Mouse (Mus musculus): ENCODE measurements around the gene Sfxn2. TPM values are rescaled to one million over a fixed set of nuclear protein-coding genes. Genes with fewer than 3 reads are reported as not detected.

Sfxn2 gene
- total and polyA plus RNA-seq, 2 experiments from 2014 or later: 6.0 to 9.8 TPM

DNA sequence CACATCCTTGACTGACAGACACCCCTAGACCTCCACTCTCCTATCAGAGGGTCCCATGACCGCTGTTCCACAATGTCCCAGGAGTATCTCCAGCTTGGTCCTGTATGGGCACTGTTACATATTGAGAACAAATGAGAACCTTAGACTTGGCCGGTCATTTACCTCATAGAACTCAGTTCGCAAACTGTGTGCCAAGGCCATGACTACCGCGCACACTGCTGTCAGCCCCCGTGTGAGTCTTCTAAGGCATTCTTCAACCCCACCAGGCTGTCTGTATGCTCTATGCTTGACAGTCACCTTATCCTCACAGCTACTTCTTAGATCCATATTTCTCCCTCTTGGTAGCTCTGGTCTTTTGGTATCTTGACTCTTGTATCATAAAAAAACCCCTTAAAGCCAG is 46.4 kb downstream of the Sfxn2 start:
- peaks cover 20% of the 10 kb centered on the region; the same call in 1 of the 2 replicates for H3K4me1 ChIP-seq (ENCODE audit: insufficient read depth, low read length)
- no peak overlapping the region for H3K4me3 ChIP-seq (ENCODE audit: low read depth, low read length)
- H3K4me2 ChIP-seq (ENCODE audit: low read depth, low read length, poor library complexity, severe bottlenecking): no peak overlapping the region
- H3K9ac ChIP-seq (replicated peaks; ENCODE audit: low read length, poor library complexity, severe bottlenecking): no peak overlapping the region
- H3K27me3 ChIP-seq (ENCODE audit: insufficient read depth, low read length): no peaks in the 10 kb centered on the region
- TF ChIP-seq CTCF (IDR thresholded peaks at IDR 0.05): no peak
- DNase-seq (ENCODE audit: low spot score) (no peak), ATAC-seq (ENCODE audit: low FRiP score) (no peak)
- H3K9me3 ChIP-seq (ENCODE audit: low read length): no peaks in the 10 kb centered on the region
- 90% methylated on average over 6 of the region's 6 CpGs for WGBS
- no peaks in the 10 kb centered on the region for H3K36me3 ChIP-seq (ENCODE audit: insufficient read depth, low read length)
- no peak overlapping the region for H3K27ac ChIP-seq (ENCODE audit: low read depth, low read length)

DNA sequence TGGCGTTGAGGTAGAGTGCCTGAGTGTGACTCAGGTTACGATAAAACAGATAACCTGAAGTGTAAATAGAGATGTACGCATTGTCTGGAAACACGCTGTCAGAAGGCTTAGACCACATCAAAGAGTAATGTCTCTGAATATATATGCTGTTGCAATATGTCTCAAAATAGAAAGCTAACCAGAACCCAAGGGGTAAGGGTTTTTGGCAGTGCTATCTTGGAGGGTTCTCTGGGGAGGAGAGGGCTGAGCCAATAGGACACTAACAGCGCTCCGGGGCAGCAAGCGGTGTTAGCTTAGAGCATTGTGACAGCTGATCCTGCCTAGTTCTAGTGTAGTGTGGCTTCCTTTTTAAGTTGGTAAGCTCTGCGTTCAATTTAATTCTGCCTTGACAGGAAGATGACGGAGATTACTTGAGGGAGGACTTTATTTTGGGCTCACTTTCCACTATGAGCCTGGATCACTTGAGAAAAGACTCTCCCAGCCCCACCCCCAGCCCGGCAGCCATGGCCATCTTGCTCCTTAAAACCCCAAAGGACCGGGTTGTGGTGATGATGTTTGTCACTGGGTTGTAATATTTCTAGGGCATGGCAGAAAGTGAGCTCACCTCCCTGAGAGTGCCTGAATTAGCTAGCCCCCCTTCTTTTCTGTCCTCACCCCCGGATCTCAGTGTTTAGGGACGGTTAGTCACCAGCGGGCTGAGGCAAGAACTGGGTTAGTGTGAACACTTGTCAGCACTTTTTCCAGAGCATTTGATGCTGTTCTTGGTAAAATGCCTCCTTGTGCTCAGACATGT is 47.0 kb downstream of the Sfxn2 start:
- Histone ChIP-seq H3K4me2 (ENCODE audit: low read depth, low read length, poor library complexity, severe bottlenecking) (no peak overlapping the region), H3K4me3 (ENCODE audit: low read depth, low read length) (no peak overlapping the region), H3K9ac (replicated peaks; ENCODE audit: low read length, poor library complexity, severe bottlenecking) (no peak overlapping the region), H3K4me1 (ENCODE audit: insufficient read depth, low read length) (peaks cover 20% of the 10 kb centered on the region; the same call in 1 of the 2 replicates), H3K27me3 (ENCODE audit: insufficient read depth, low read length) (no peaks in the 10 kb centered on the region), H3K27ac (ENCODE audit: low read depth, low read length) (0 out of 2 replicates have a peak overlapping the region, but pooled peaks have one; percentile 6), H3K36me3 (ENCODE audit: insufficient read depth, low read length) (no peaks in the 10 kb centered on the region), H3K9me3 (ENCODE audit: low read length) (no peaks in the 10 kb centered on the region)
- TF ChIP-seq CTCF (IDR thresholded peaks at IDR 0.05): no peak
- DNase-seq (ENCODE audit: low spot score) (no peak), ATAC-seq (ENCODE audit: low FRiP score) (no peak)
- 63% methylated on average over 14 of the region's 14 CpGs for WGBS

DNA sequence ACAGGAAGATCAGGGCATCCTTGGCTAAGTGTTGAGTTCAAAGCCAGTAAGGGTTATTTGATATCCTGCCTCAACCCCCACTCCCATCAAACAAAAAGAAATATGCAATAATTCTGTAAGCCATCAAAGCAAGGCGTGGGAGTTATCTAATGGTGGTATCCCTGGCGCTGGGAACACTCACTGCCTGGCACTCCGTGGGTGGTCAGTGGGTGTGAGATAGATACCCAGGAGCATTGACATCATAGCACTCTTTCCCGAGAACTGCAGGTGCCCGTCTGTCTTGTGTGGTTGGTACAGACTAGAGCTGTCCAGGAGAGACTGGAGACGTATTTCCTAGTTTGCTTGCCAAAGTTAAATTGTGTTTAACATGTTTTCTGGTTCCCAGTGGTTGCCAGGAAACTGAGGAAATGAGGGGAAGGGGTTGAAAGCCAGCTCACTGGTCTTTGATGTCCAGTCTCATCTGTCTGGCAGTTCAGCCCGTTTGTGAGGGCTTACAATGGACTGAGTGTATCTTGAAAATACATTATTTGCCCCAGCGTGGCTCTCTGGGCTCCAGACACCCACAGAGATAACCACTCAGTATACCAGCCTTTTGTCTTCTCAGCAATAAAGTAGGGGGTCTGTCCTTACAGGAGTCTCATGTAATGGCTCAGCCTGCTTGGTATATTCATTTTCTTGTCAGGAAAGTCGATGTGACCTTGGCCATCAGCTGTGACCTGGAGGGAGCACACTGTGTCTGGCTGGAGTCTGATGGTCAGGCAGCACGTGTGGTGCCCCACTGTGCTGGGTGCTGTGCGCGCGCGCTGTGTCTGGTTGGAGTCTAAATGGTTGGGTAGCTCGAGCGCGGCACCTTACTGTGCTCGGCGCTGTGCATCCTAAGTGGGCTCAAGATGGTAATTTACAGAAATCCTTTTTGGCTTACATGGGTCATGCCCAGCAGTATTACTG is 48.3 kb downstream of the Sfxn2 start:
- H3K36me3 ChIP-seq (ENCODE audit: insufficient read depth, low read length): no peaks in the 10 kb centered on the region
- 0 out of 2 replicates have a peak, but pooled peaks have one; percentile 18 for ATAC-seq (ENCODE audit: low FRiP score)
- WGBS: 49% methylated on average over 19 of the region's 19 CpGs
- no peaks in the 10 kb centered on the region for H3K9me3 ChIP-seq (ENCODE audit: low read length)
- no peaks in the 10 kb centered on the region for H3K27me3 ChIP-seq (ENCODE audit: insufficient read depth, low read length)
- H3K27ac ChIP-seq (ENCODE audit: low read depth, low read length): no peak overlapping the region
- no peak for TF ChIP-seq CTCF (IDR thresholded peaks at IDR 0.05)
- no peak overlapping the region for H3K9ac ChIP-seq (replicated peaks; ENCODE audit: low read length, poor library complexity, severe bottlenecking)
- H3K4me2 ChIP-seq (ENCODE audit: low read depth, low read length, poor library complexity, severe bottlenecking): no peak overlapping the region
- peak; percentile 63 for DNase-seq (ENCODE audit: low spot score)
- no peak overlapping the region for H3K4me3 ChIP-seq (ENCODE audit: low read depth, low read length)
- H3K4me1 ChIP-seq (ENCODE audit: insufficient read depth, low read length): peaks cover 20% of the 10 kb centered on the region; the same call in 1 of the 2 replicates

DNA sequence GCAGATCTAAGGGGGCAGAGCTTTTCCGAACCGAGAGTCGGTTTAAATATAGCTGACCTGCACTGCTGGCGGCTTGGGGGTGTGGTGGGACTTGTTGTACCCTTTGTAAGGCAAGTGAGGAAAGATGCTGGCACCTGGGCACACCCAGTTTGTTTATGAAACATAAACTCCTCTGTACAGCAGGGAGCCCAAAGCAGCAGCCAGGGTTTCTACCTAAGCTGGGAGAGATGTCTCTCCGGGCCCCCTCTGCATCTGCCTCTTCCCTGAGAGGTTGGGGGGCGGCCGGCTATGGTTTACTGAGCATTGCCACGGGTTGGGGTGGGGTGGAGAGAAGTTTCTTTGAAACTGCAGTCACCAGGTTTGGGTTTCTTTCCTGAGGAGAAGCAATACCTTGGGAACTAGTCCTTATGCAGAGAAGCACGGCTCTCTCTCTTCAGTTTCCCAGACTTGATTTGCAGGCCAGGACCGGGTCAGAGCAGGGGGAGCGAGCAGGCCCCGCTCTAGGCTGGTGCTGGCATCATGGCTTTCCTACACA is 49.6 kb downstream of the Sfxn2 start:
- 0 out of 2 replicates have a peak overlapping the region, but pooled peaks have one; percentile 19 for H3K9ac ChIP-seq (replicated peaks; ENCODE audit: low read length, poor library complexity, severe bottlenecking)
- TF ChIP-seq CTCF (IDR thresholded peaks at IDR 0.05): no peak
- no peaks in the 10 kb centered on the region for H3K36me3 ChIP-seq (ENCODE audit: insufficient read depth, low read length)
- peaks cover 20% of the 10 kb centered on the region; the same call in 1 of the 2 replicates for H3K4me1 ChIP-seq (ENCODE audit: insufficient read depth, low read length)
- ATAC-seq (ENCODE audit: low FRiP score) (peak; percentile 25; the same call in 1 of the 2 replicates), DNase-seq (ENCODE audit: low spot score) (no peak)
- H3K4me2 ChIP-seq (ENCODE audit: low read depth, low read length, poor library complexity, severe bottlenecking): no peak overlapping the region
- no peak overlapping the region for H3K4me3 ChIP-seq (ENCODE audit: low read depth, low read length)
- WGBS: 41% methylated on average over 12 of the region's 12 CpGs
- H3K27ac ChIP-seq (ENCODE audit: low read depth, low read length): no peak overlapping the region
- no peaks in the 10 kb centered on the region for H3K27me3 ChIP-seq (ENCODE audit: insufficient read depth, low read length)
- no peaks in the 10 kb centered on the region for H3K9me3 ChIP-seq (ENCODE audit: low read length)

DNA sequence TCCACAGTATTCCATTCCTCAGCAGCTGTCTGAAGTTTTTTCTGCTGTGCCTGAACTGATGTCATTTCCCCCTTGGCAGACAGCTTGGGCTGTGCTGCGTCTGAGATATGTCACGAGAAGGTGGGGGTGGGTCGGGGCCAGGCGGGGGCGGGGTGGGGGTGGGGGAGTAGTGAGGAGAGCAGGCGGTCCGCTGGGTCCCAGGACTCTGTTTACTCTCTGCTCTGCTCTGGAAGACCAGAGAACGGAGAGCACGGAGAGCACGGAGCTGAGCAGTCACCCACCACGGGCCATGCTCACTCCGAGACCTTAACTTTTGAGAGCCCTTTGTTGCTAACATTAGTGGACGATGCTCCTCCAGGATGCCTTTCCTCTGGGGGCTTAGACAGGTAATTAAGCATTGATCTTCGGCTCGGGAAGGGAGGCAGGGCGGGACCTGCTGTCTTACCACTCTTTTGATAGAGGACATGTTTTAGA is 50.1 kb downstream of the Sfxn2 start:
- DNase-seq (ENCODE audit: low spot score): no peak
- Histone ChIP-seq H3K36me3 (ENCODE audit: insufficient read depth, low read length) (no peaks in the 10 kb centered on the region), H3K9ac (replicated peaks; ENCODE audit: low read length, poor library complexity, severe bottlenecking) (no peak overlapping the region; the same call in 1 of the 2 replicates), H3K4me3 (ENCODE audit: low read depth, low read length) (peak overlapping the region; percentile 14; the same call in 1 of the 2 replicates), H3K4me1 (ENCODE audit: insufficient read depth, low read length) (peaks cover 20% of the 10 kb centered on the region; the same call in 1 of the 2 replicates), H3K27ac (ENCODE audit: low read depth, low read length) (peak overlapping the region; percentile 43), H3K4me2 (ENCODE audit: low read depth, low read length, poor library complexity, severe bottlenecking) (peak overlapping the region; percentile 32), H3K27me3 (ENCODE audit: insufficient read depth, low read length) (no peaks in the 10 kb centered on the region), H3K9me3 (ENCODE audit: low read length) (no peaks in the 10 kb centered on the region)
- peak; percentile 18; the same call in 1 of the 2 replicates for ATAC-seq (ENCODE audit: low FRiP score)
- no peak for TF ChIP-seq CTCF (IDR thresholded peaks at IDR 0.05)
- WGBS: 9% methylated on average over 16 of the region's 16 CpGs

Measured in midbrain, postnatal 0 days (tissue).